Mouse (Mus musculus) lung, postnatal 0 days (tissue): ENCODE measurements around the gene Tnnt2.

ENCODE experiments used
- CTCF ChIP-seq: IDR thresholded peaks from 2 replicates; pipeline ENCODE4 v1.5.1; 2016; ENCODE audit warnings: antibody characterized with exemption, mild to moderate bottlenecking
- EP300 ChIP-seq: IDR thresholded peaks from 2 replicates; pipeline ENCODE4 v1.6.1; 2016; ENCODE audit warnings: antibody characterized with exemption, mild to moderate bottlenecking, control low read depth

GRCm38 (mm10) chr1:135893377-135893776 is 57.2 kb downstream of the Tnnt2 start:
- TF ChIP-seq CTCF (no peak), EP300 (no peak)
